Mouse (Mus musculus) midbrain, embryonic 12.5 days (tissue): Measurements from ENCODE around the gene Taar5. TPM values are rescaled to one million over a fixed set of nuclear protein-coding genes. Genes with fewer than 3 reads are reported as not detected.

Source experiments
- polyA plus RNA-seq: library from polyadenylated mRNA; unstranded; fragments of >200 nt; fragmentation: Nextera tagmentation; extraction: Ambion mirVana; gene quantifications from 2 replicates; pipeline ENCODE4 v1.2.1, GENCODE M21; 2016

Taar5 gene
- polyA plus RNA-seq, 1 experiment from 2014 or later = not detected

Other genes starting within 250 kb of the Taar5 start
- gene Rps12, start 183.4 kb upstream of the Taar5 start, polyA plus RNA-seq = 101 and 104 TPM in 2 replicates
- gene Slc18b1, start 173.7 kb upstream of the Taar5 start, polyA plus RNA-seq = 16.4 and 18.3 TPM in 2 replicates
- not detected in 2 replicates for gene Vnn3, start 119.2 kb upstream of the Taar5 start, polyA plus RNA-seq
- gene Vnn1, start 76.0 kb upstream of the Taar5 start, polyA plus RNA-seq = 1.6 and 1.9 TPM in 2 replicates
- gene Taar1, start 50.4 kb upstream of the Taar5 start, polyA plus RNA-seq = not detected in 2 replicates
- not detected in 2 replicates for gene Taar2, start 32.1 kb upstream of the Taar5 start, polyA plus RNA-seq
- not detected in 2 replicates for gene Taar3, start 21.1 kb upstream of the Taar5 start, polyA plus RNA-seq
- gene Taar4, start 10.2 kb upstream of the Taar5 start, polyA plus RNA-seq = not detected in 2 replicates
- gene Taar6, start 14.9 kb downstream of the Taar5 start, polyA plus RNA-seq = not detected in 2 replicates
- not detected in 2 replicates for gene Taar7a, start 22.8 kb downstream of the Taar5 start, polyA plus RNA-seq
- not detected in 2 replicates for gene Taar7b, start 29.2 kb downstream of the Taar5 start, polyA plus RNA-seq
- not detected in 2 replicates for gene Taar7d, start 56.5 kb downstream of the Taar5 start, polyA plus RNA-seq
- gene Taar7e, start 66.9 kb downstream of the Taar5 start, polyA plus RNA-seq = not detected in 2 replicates
- not detected in 2 replicates for gene Taar7f, start 78.8 kb downstream of the Taar5 start, polyA plus RNA-seq
- not detected in 2 replicates for gene Taar8a, start 105.8 kb downstream of the Taar5 start, polyA plus RNA-seq
- not detected in 2 replicates for gene Taar8b, start 121.6 kb downstream of the Taar5 start, polyA plus RNA-seq
- gene Taar8c, start 131.2 kb downstream of the Taar5 start, polyA plus RNA-seq = not detected in 2 replicates
- not detected in 2 replicates for gene Taar9, start 138.8 kb downstream of the Taar5 start, polyA plus RNA-seq
- 113 and 130 TPM in 2 replicates for gene Stx7, start 178.6 kb downstream of the Taar5 start, polyA plus RNA-seq